Mouse (Mus musculus) heart, postnatal 14 days (tissue): ENCODE results near the gene Slc25a26. TPM values are rescaled to one million over a fixed set of nuclear protein-coding genes. Genes with fewer than 3 reads are reported as not detected.

Source experiments
- DNase-seq, 2 experiments: peaks; one replicate each; pipeline ENCODE4 v3.0.0; 2021 to 2022
- intact Hi-C: fragments of 180-260 bp; cut with DNase I; formaldehyde crosslinking; loops from one replicate; pipeline ENCODE4 v1.15.1; 2025
- total RNA-seq, 2 experiments: library from RNA; stranded (reverse); gene quantifications; 2 replicates each; pipeline ENCODE4 v1.2.3; 2021

Slc25a26 gene
- total RNA-seq, 2 experiments from 2014 or later, result 11.4 to 14.6 TPM

GRCm38 (mm10) chr6:94631051-94631778 lies 131.1 kb downstream of the Slc25a26 start:
- no peak for DNase-seq
- intact Hi-C loops, result loop anchor here (2.0 kb wide), 1 partner anchor 14 kb away; no protein-coding TSS in a partner anchor

DNA sequence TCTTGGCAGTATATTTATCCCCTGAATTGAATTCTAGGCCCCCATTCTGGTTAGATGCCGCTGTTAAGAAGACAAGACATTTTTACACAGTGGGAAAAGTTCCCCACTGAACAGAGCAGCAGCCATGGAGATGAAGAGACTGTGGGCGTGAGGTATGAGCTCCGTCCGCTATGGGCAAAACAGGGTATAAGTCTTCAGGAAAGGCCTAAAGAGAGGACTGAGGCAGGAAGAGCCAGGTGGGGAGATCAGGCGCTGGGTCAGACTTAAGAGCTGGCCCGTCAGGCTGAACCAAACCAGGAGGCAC lies 131.6 kb downstream of the Slc25a26 start:
- no peak for DNase-seq
- intact Hi-C loops, result loop anchor here (2.0 kb wide), 1 partner anchor 13 kb away; no protein-coding TSS in a partner anchor

DNA sequence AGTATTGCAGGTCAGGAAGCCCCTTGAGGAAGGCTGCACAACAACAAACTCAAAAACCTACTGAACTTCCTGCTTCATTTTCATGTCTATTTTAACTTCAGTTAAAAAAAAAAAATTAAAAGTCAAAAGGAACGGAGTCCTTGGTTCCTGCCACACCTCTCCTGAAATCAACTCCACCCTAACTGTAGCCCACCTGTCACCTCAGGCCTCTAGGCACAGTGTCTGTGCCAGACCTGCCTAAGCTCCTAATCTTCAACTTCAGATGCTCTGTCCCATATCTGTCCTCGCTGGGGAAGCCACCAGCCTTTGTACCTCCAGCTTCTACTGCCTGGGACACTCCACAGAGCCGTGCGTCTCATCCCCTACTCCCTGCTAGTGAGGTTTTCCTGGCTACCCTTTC lies 134.1 kb downstream of the Slc25a26 start:
- intact Hi-C loops, result no loop called here
- DNase-seq, result no peak

DNA sequence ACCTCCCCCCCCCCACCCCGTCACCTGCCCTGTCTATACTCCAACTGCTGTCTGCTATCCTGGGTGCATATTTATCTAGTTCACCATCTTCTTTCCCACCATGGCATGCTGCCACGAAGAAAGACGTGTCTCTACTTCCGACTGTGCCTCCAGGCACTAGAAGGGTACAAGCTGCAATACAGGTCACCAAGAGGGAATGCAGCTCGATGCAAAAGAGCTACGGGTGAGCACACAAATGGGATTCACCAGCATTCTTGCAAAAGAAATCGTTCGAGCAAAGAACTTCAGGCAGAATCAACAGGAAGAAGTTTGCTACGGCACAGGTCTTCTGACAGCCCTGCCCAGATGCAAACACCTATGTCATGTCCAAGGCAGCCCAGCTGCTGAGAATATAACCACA lies 134.6 kb downstream of the Slc25a26 start:
- no peak for DNase-seq
- intact Hi-C loops, result no loop called here

DNA sequence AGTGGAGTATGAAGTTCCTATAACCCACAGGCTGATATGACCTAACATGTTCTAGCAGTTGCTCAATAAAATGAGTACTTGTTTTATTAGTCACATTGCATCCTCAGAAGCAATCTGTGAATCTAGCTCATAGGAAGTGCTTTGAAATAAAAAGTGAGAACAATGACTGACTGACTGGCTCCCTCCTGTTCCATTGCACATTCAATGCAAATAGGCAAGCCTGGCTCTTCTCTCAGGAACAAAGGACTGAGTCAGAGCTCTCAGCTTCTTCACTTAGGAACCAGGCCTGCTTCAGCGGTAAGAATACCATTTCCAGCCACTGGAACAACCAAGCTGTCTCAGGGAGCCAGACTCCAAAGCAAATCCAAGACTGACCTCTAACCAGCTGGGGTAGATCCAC lies 135.2 kb downstream of the Slc25a26 start:
- no peak for DNase-seq
- intact Hi-C loops, result no loop called here

DNA sequence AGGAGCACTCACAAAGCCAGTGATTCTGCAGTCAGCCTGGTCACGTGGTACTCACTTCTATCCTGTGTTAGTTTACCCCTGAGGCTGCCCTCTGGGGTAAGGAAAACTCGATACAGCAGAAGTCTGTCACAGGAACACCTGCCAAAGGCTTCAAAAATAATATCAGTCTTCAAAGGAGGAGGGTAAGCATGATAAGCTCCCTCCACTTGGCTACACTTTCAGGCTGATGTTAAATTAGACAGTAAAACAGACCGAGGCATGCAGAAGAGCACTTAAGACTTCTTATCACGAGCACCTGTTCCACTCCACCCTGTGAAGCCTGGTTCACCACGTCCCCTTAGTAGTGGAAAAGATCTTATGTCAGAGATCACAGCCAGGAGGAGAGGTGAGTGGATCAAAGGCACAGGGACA lies 136.9 kb downstream of the Slc25a26 start:
- intact Hi-C loops, result no loop called here
- DNase-seq, result no peak

GRCm38 (mm10) chr6:94640297-94640696 lies 140.2 kb downstream of the Slc25a26 start:
- intact Hi-C loops, result no loop called here
- peak in 1 of 2 experiments; percentile 43 for DNase-seq

- intact Hi-C loops, result no loop called here
- no peak for DNase-seq
Measured at GRCm38 (mm10) chr6:94642048-94642447, 141.9 kb downstream of the Slc25a26 start.

DNA sequence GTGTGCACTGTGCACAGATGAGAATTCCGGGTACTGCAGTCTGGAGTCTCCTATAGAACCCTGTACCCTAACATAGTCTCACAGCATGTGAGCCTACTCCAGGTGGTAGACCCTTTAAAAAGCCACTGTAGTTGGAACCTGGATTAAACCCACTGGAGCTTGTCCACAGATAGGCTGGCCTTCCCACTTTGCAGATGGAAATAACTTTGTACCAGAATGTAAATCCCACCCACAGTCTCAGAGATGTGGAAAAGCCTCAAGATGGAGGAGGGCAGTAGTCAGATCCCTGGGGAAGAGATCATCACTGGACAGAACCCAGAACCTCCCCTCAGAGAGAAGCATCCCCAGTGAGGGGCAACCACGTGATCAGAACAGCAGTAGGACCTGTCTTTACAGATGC lies 143.9 kb downstream of the Slc25a26 start:
- no peak for DNase-seq
- intact Hi-C loops, result loop anchor here (2.0 kb wide), 1 partner anchor 13 kb away; no protein-coding TSS in a partner anchor

GRCm38 (mm10) chr6:94644641-94645040 lies 144.5 kb downstream of the Slc25a26 start:
- DNase-seq, result no peak
- intact Hi-C loops, result loop anchor here (2.0 to 5.0 kb wide), 2 partner anchors 14 to 53 kb away; no protein-coding TSS in a partner anchor

DNA sequence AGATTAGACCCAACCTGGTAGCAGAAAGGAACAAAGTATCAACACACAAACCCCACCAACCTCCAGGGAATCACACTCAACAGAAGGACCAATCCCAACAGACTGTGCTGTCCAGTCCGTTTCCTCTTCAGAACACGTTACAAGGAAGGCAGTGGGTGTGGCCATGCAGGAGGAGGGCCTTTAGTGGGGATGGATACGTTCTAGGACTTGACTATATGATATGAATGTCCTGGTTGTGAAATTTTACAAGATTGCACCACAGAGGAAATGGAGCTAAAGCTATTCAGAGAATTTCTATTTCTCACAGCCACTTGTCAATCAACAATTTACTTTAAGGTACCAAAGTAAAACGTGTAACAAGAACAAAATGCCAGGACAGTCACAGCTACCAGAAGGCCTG lies 145.6 kb downstream of the Slc25a26 start:
- intact Hi-C loops, result loop anchor here (2.0 to 5.0 kb wide), 2 partner anchors 15 to 52 kb away; no protein-coding TSS in a partner anchor
- DNase-seq, result no peak

DNA sequence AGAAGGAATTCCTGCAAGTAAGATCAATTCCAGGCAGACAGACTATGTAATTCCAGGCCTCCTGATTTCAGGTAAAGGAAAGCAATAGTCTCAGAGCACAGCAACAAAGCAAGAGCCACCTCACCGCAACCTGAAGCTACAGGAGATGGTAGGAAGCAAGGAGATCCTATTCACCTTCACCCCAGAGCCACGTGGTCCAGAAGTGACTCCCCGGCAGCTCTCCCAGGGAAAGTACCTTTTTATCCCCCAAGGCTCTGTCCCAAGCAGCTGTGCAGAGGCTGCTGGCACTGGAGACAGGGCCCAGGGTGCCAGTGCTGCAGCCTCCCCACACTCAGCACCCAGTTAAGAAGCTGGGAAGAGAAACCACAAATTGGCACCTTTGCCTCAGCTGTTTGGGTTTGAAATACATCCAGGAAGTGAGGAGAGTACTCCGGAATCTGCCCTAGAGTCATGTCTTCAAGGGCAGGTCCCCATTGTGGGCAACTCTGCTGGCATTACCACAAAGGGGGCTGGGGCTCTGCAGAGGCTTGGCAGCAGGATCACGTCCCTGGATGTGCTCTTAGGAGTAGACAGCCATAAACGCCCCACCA lies 146.2 kb downstream of the Slc25a26 start:
- intact Hi-C loops, result loop anchor here (5.0 kb wide), 1 partner anchor 51 kb away; no protein-coding TSS in a partner anchor
- DNase-seq, result no peak

GRCm38 (mm10) chr6:94646902-94647301 lies 146.8 kb downstream of the Slc25a26 start:
- DNase-seq, result no peak
- intact Hi-C loops, result loop anchor here (5.0 kb wide), 1 partner anchor 50 kb away; no protein-coding TSS in a partner anchor

DNA sequence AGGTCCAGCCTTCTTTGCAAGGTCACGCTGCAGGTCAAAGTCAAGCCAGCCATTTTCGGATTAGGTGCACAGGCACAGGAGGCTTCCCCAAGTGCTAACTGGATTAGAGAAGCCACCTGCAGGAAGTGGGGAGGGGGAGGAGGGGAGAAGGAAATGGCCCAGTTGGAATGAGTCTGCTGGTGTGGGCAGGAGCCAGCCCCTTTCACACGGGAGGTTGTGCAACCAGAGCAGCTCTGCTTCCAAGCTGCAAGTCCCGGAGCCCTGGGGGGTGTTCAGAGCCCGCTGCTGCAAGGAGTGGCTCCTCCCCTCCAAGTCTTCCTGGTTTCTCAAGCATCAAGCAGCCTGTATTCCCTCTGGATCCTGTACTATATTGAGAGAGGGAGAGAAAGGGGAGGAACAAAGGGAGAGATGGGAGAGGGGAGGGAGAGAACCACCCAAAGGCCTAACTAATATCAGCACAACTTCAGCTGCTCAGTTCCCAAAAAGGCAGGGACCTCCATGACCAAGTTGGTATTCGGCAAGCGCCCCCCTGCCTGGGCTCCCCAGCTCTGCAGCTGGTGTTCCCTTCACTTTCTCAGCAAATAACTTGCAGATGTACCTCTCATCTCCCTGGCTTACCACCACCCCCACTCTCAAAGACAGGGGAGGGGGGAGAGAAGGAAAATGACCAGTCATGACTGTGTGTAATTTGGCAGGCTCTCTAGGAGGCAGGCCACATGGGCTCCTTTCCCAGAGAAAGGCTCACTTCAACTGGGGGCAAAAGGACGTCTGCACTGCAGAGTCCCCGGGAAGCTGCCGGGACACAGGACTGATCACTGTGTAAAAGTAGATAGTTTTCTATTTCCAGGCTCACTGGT lies 147.7 kb downstream of the Slc25a26 start:
- intact Hi-C loops, result loop anchor here (5.0 kb wide), 1 partner anchor 49 kb away; no protein-coding TSS in a partner anchor
- DNase-seq, result peak; percentile 77 to 78

- intact Hi-C loops, result loop anchor here (5.0 kb wide), 1 partner anchor 49 kb away; no protein-coding TSS in a partner anchor
- no peak for DNase-seq
Measured at GRCm38 (mm10) chr6:94648496-94648895, 148.4 kb downstream of the Slc25a26 start.

DNA sequence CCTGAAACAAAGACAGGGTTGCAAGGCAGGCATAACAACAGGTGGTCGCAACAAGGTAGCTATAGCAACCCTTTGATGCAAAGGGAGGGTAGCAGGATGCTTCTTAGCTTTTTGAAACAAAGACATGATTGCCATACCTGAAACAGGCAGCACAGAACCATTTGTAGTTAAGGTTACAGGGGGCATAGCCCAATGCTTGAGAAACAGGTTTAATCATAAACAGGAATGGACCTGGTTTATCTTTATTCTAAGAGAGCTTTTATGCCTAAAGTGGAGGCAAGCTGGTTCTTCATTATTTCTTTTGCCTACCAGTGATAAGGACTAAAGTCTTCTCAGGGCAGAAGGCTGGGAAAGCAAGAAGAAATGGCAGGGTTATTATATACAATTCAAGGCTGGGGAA lies 149.5 kb downstream of the Slc25a26 start:
- intact Hi-C loops, result loop anchor here (5.0 kb wide), 1 partner anchor 48 kb away; no protein-coding TSS in a partner anchor
- DNase-seq, result no peak

GRCm38 (mm10) chr6:94651541-94651940 lies 151.4 kb downstream of the Slc25a26 start:
- no peak for DNase-seq
- intact Hi-C loops, result no loop called here

DNA sequence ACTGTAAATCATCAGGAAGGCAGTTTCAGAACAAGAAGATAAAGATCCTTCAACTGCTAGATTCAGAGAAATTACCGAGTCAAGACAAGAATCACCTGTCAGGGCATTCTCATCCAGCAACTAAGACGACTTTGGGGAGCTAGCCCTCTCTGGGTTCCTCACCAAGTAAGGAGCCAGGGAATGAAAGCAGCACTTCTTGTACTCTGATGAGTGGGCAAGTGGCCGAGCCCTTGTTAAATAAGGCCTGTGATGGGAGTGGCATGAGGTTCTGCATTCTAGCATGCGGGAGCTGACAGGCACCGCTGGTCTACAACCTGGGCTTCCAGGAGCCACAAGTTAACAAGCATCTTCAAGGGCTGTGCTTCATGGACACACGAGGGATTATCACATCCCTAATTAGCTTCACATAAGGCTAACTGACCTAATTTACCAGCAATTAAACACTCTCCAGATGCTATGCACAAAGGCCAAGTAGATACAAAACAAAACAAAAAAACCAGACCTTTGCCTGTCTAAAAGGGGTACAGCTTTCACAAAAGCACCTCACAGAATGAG lies 152.6 kb downstream of the Slc25a26 start:
- DNase-seq, result no peak
- intact Hi-C loops, result no loop called here

DNA sequence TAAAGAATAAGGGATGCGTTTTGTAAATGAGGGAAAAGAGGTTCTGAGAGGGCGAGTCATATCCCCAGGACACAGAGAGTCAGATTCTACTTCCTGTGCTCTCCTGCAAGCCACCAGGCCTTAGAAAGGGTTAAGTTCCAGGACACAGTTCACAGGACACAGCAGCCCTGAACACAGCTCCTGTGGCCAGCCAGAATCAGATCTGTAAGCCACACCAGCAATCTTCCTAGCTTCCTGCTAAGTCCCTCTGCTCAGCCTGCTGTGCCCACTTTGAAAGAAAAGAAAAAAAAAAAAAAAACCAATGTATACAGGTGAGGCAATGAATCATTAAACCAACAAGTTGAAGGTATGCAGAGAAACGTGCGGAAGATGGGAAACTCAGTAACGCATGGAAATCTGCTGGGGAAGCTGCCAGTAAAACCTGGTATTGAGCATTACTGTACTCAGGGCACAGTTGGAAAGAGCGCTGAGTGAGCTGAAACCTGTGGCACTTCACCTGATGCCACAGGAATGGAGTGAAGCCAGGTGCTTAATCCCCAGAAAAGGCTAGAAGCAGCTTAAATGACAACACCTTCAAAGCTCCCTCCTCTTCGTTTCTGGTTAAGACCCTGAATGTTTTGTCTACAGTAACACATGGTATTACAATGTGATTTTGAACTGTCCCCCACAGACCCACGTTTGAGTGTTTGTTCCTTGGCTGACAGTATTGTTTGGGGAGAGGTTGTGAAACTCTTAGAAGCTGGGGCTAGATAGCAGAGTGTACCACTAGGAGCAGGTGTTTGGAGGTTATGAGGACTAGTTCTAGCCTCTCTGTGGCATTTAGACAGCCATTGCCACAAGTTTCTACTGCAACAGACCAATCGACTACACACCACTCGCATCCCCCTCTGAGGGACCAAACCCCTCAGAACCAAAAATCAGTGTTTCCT lies 153.5 kb downstream of the Slc25a26 start:
- DNase-seq, result no peak
- intact Hi-C loops, result no loop called here
